Mouse (Mus musculus) heart, embryonic 15.5 days (tissue): ENCODE results near the gene A830031A19Rik. TPM values are rescaled to one million over a fixed set of nuclear protein-coding genes. Genes with fewer than 3 reads are reported as not detected.

ENCODE experiments used
- ATAC-seq: fragments of 200-750 bp; cut with Nextera tagmentation; replicated peaks from 2 replicates; pipeline ENCODE4 v1.8.0; 2017; ENCODE audit warnings: low read depth, moderate TSS enrichment; ENCODE audit not compliant: insufficient number of reproducible peaks, insufficient read depth, low FRiP score
- H3K27ac ChIP-seq: fragments of 300-500 bp; sonication (generic); 2 replicates; pipeline ENCODE4 v1.5.1; 2015; ENCODE audit warnings: mild to moderate bottlenecking, inconsistent platforms
- H3K27me3 ChIP-seq: fragments of 300-500 bp; sonication (generic); 2 replicates; pipeline ENCODE4 v1.6.1; 2015; ENCODE audit warnings: inconsistent platforms
- H3K36me3 ChIP-seq: fragments of 300-500 bp; sonication (generic); 2 replicates; pipeline ENCODE4 v1.6.1; 2015; ENCODE audit warnings: mild to moderate bottlenecking, inconsistent platforms
- H3K4me1 ChIP-seq: fragments of 300-500 bp; sonication (generic); replicated peaks from 2 replicates; pipeline ENCODE4 v1.6.1; 2015; ENCODE audit warnings: inconsistent platforms
- H3K4me2 ChIP-seq: fragments of 300-500 bp; sonication (generic); 2 replicates; pipeline ENCODE4 v1.6.1; 2015; ENCODE audit warnings: inconsistent platforms, mild to moderate bottlenecking, moderate library complexity
- H3K4me3 ChIP-seq: fragments of 300-500 bp; sonication (generic); 2 replicates; pipeline ENCODE4 v1.5.1; 2015; ENCODE audit warnings: mild to moderate bottlenecking, inconsistent platforms
- H3K9ac ChIP-seq: fragments of 300-500 bp; sonication (generic); 2 replicates; pipeline ENCODE4 v1.6.1; 2015; ENCODE audit warnings: mild to moderate bottlenecking, inconsistent platforms
- H3K9me3 ChIP-seq: fragments of 300-500 bp; sonication (generic); replicated peaks from 2 replicates; pipeline ENCODE4 v1.6.1; 2016; ENCODE audit warnings: inconsistent platforms
- WGBS: fragments of 180-500 bp; shearing (Covaris S2); methylation state at CpG from one replicate; pipeline ENCODE4 v1.1.7; 2015; ENCODE audit warnings: mixed read lengths; 5-methylcytosine and 5-hydroxymethylcytosine counted together
- polyA plus RNA-seq: library from polyadenylated mRNA; unstranded; fragments of >200 nt; fragmentation: Nextera tagmentation; extraction: Ambion mirVana; gene quantifications from 2 replicates; pipeline ENCODE4 v1.2.1, GENCODE M21; 2015

The A830031A19Rik gene
- polyA plus RNA-seq, 1 experiment from 2014 or later: not detected

GRCm38 (mm10) chr11:24107414-24107813 is 32.6 kb upstream of the A830031A19Rik start:
- WGBS: 85% methylated on average over 5 of the region's 5 CpGs
- Histone ChIP-seq H3K4me1 (peaks cover 44% of the 10 kb centered on the region), H3K4me3 (no peak overlapping the region), H3K9me3 (no peaks in the 10 kb centered on the region), H3K36me3 (no peaks in the 10 kb centered on the region), H3K27ac (no peak overlapping the region), H3K4me2 (no peak overlapping the region), H3K27me3 (no peaks in the 10 kb centered on the region), H3K9ac (no peak overlapping the region)
- no peak for ATAC-seq

- Histone ChIP-seq H3K4me2 (no peak overlapping the region), H3K27me3 (no peaks in the 10 kb centered on the region), H3K9ac (no peak overlapping the region), H3K27ac (no peak overlapping the region), H3K4me3 (no peak overlapping the region), H3K36me3 (no peaks in the 10 kb centered on the region), H3K9me3 (no peaks in the 10 kb centered on the region), H3K4me1 (peaks cover 53% of the 10 kb centered on the region)
- WGBS: 72% methylated on average over 6 of the region's 6 CpGs
- ATAC-seq: no peak
Observed at GRCm38 (mm10) chr11:24103128-24103742, 28.4 kb upstream of the A830031A19Rik start.

- Histone ChIP-seq H3K36me3 (no peaks in the 10 kb centered on the region), H3K27ac (no peak overlapping the region), H3K27me3 (no peaks in the 10 kb centered on the region), H3K4me1 (peaks cover 53% of the 10 kb centered on the region), H3K4me2 (no peak overlapping the region), H3K9ac (no peak overlapping the region), H3K4me3 (no peak overlapping the region), H3K9me3 (no peaks in the 10 kb centered on the region)
- ATAC-seq: no peak
- 42% methylated on average over 2 of the region's 2 CpGs for WGBS
Observed at GRCm38 (mm10) chr11:24102372-24102771, 27.5 kb upstream of the A830031A19Rik start.

GRCm38 (mm10) chr11:24101625-24102024 is 26.8 kb upstream of the A830031A19Rik start:
- Histone ChIP-seq H3K4me3 (no peak overlapping the region), H3K4me1 (peaks cover 55% of the 10 kb centered on the region), H3K4me2 (no peak overlapping the region), H3K27me3 (no peaks in the 10 kb centered on the region), H3K36me3 (no peaks in the 10 kb centered on the region), H3K27ac (no peak overlapping the region), H3K9ac (no peak overlapping the region), H3K9me3 (no peaks in the 10 kb centered on the region)
- 62% methylated on average over 3 of the region's 3 CpGs for WGBS
- no peak for ATAC-seq

- no peak overlapping the region for H3K9ac ChIP-seq
- ATAC-seq: no peak; the same call in 1 of the 2 replicates
- H3K36me3 ChIP-seq: no peaks in the 10 kb centered on the region
- no peak overlapping the region for H3K4me3 ChIP-seq
- H3K9me3 ChIP-seq: no peaks in the 10 kb centered on the region
- no peaks in the 10 kb centered on the region for H3K27me3 ChIP-seq
- H3K4me2 ChIP-seq: 0 out of 2 replicates have a peak overlapping the region, but pooled peaks have one; percentile 20
- H3K27ac ChIP-seq: peak overlapping the region; percentile 72
- 41% methylated on average over 4 of the region's 4 CpGs for WGBS
- H3K4me1 ChIP-seq: peaks cover 58% of the 10 kb centered on the region
Observed at GRCm38 (mm10) chr11:24100449-24101070, 25.7 kb upstream of the A830031A19Rik start.

GRCm38 (mm10) chr11:24099886-24100293 is 25.0 kb upstream of the A830031A19Rik start:
- H3K9ac ChIP-seq: no peak overlapping the region
- ATAC-seq: no peak; the same call in 1 of the 2 replicates
- 19% methylated on average over 7 of the region's 7 CpGs for WGBS
- H3K4me2 ChIP-seq: 0 out of 2 replicates have a peak overlapping the region, but pooled peaks have one; percentile 1
- peak overlapping the region; percentile 13; the same call in 1 of the 2 replicates for H3K27ac ChIP-seq
- no peaks in the 10 kb centered on the region for H3K36me3 ChIP-seq
- H3K27me3 ChIP-seq: no peaks in the 10 kb centered on the region
- no peaks in the 10 kb centered on the region for H3K9me3 ChIP-seq
- H3K4me3 ChIP-seq: no peak overlapping the region
- peaks cover 64% of the 10 kb centered on the region for H3K4me1 ChIP-seq

- 77% methylated on average over 10 of the region's 10 CpGs for WGBS
- no peak for ATAC-seq
- Histone ChIP-seq H3K27me3 (no peaks in the 10 kb centered on the region), H3K9ac (no peak overlapping the region), H3K36me3 (no peaks in the 10 kb centered on the region), H3K9me3 (no peaks in the 10 kb centered on the region), H3K4me1 (peaks cover 71% of the 10 kb centered on the region), H3K4me2 (no peak overlapping the region), H3K27ac (no peak overlapping the region), H3K4me3 (no peak overlapping the region)
Observed at GRCm38 (mm10) chr11:24099215-24099614, 24.4 kb upstream of the A830031A19Rik start.

GRCm38 (mm10) chr11:24098662-24099061 is 23.8 kb upstream of the A830031A19Rik start:
- H3K27ac ChIP-seq: no peak overlapping the region
- no peak overlapping the region for H3K4me2 ChIP-seq
- H3K9ac ChIP-seq: no peak overlapping the region
- H3K36me3 ChIP-seq: no peaks in the 10 kb centered on the region
- WGBS: 38% methylated on average over 3 of the region's 3 CpGs
- no peaks in the 10 kb centered on the region for H3K27me3 ChIP-seq
- H3K4me3 ChIP-seq: no peak overlapping the region
- peaks cover 74% of the 10 kb centered on the region for H3K4me1 ChIP-seq
- H3K9me3 ChIP-seq: no peaks in the 10 kb centered on the region
- ATAC-seq: no peak

- no peak for ATAC-seq
- Histone ChIP-seq H3K4me2 (no peak overlapping the region), H3K9me3 (no peaks in the 10 kb centered on the region), H3K27ac (no peak overlapping the region), H3K9ac (no peak overlapping the region), H3K36me3 (no peaks in the 10 kb centered on the region), H3K27me3 (no peaks in the 10 kb centered on the region), H3K4me3 (no peak overlapping the region), H3K4me1 (peaks cover 70% of the 10 kb centered on the region)
- WGBS: 73% methylated on average over 5 of the region's 5 CpGs
Observed at GRCm38 (mm10) chr11:24098069-24098468, 23.2 kb upstream of the A830031A19Rik start.

GRCm38 (mm10) chr11:24097026-24097425 is 22.2 kb upstream of the A830031A19Rik start:
- no peaks in the 10 kb centered on the region for H3K27me3 ChIP-seq
- H3K4me1 ChIP-seq: peaks cover 65% of the 10 kb centered on the region
- ATAC-seq: no peak
- 70% methylated on average over 6 of the region's 6 CpGs for WGBS
- no peak overlapping the region for H3K4me3 ChIP-seq
- H3K27ac ChIP-seq: no peak overlapping the region
- H3K4me2 ChIP-seq: no peak overlapping the region
- no peaks in the 10 kb centered on the region for H3K9me3 ChIP-seq
- no peaks in the 10 kb centered on the region for H3K36me3 ChIP-seq
- no peak overlapping the region for H3K9ac ChIP-seq

GRCm38 (mm10) chr11:24096483-24096882 is 21.6 kb upstream of the A830031A19Rik start:
- 62% methylated on average over 6 of the region's 6 CpGs for WGBS
- peaks cover 63% of the 10 kb centered on the region for H3K4me1 ChIP-seq
- H3K4me2 ChIP-seq: no peak overlapping the region
- H3K27ac ChIP-seq: no peak overlapping the region
- no peaks in the 10 kb centered on the region for H3K36me3 ChIP-seq
- H3K27me3 ChIP-seq: no peaks in the 10 kb centered on the region
- no peak overlapping the region for H3K9ac ChIP-seq
- ATAC-seq: no peak
- H3K4me3 ChIP-seq: no peak overlapping the region
- H3K9me3 ChIP-seq: no peaks in the 10 kb centered on the region
